Mouse (Mus musculus): ENCODE data around the gene Cacna1a. TPM values are rescaled to one million over a fixed set of nuclear protein-coding genes. Genes with fewer than 3 reads are reported as not detected.

Gene Cacna1a
- total and polyA plus RNA-seq, 2 experiments from 2014 or later, result 8.6 to 31.1 TPM

DNA sequence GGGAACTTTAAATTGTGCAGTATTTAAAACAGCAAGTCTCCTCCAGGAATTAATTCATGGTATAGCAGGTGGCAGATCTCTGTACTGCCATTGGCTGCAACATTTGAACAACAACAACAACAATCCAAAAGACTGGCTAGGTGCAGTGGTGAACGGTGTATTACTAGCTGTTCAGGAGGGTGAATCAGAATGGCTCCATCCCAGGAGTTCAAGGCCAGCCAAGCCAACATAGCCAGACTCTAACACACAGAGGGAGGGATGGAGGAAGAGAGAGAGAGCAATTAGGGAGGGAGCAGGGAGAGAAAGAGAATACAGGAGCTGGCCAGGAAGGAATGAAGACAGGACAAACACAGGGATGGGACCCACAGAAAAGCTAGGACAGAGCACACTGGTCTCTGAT is 38.7 kb upstream of the Cacna1a start:
- H3K27me3 ChIP-seq (ENCODE audit: insufficient read depth, low read length), result no peaks in the 10 kb centered on the region
- no peaks in the 10 kb centered on the region for H3K36me3 ChIP-seq (ENCODE audit: insufficient read depth)
- DNase-seq, result no peak
- H3K27ac ChIP-seq (ENCODE audit: low read depth, low read length), result no peak overlapping the region
- ATAC-seq, result no peak
- no peaks in the 10 kb centered on the region for H3K9me3 ChIP-seq (ENCODE audit: low read length)
- H3K9ac ChIP-seq, result no peak overlapping the region
- H3K4me3 ChIP-seq (ENCODE audit: low read depth, low read length), result no peak overlapping the region
- H3K4me2 ChIP-seq (ENCODE audit: low read depth), result no peak overlapping the region
- 62% methylated on average over 1 of the region's 1 CpGs for WGBS
- no peaks in the 10 kb centered on the region for H3K4me1 ChIP-seq (ENCODE audit: insufficient read depth)
- TF ChIP-seq CTCF (IDR thresholded peaks at IDR 0.05; ENCODE audit: low read depth), result no peak

DNA sequence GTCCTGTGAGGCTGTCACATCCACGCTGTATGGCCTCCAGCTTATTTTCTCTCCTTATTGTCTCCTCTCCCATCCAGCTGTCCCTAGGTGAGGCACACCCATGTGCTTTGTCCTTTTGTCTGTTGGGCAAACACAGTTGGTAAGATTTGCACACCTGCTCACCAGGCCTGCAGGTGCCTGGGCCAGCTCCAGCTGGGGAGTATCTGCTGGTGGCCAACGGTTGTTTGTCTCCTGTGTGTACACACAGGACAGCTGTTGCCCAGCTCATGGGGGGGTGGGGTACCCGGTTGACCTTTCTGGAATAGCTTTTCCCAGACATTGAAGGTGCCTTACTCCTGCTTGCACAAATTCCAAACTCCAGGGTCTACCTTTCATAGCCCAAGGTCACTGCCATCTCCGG is 37.3 kb upstream of the Cacna1a start:
- Histone ChIP-seq H3K27me3 (ENCODE audit: insufficient read depth, low read length) (no peaks in the 10 kb centered on the region), H3K27ac (ENCODE audit: low read depth, low read length) (no peak overlapping the region), H3K4me1 (ENCODE audit: insufficient read depth) (no peaks in the 10 kb centered on the region), H3K4me2 (ENCODE audit: low read depth) (no peak overlapping the region), H3K4me3 (ENCODE audit: low read depth, low read length) (no peak overlapping the region), H3K9me3 (ENCODE audit: low read length) (no peaks in the 10 kb centered on the region), H3K9ac (no peak overlapping the region), H3K36me3 (ENCODE audit: insufficient read depth) (no peaks in the 10 kb centered on the region)
- no peak for TF ChIP-seq CTCF (IDR thresholded peaks at IDR 0.05; ENCODE audit: low read depth)
- 83% methylated on average over 4 of the region's 4 CpGs for WGBS
- no peak for ATAC-seq
- no peak for DNase-seq

DNA sequence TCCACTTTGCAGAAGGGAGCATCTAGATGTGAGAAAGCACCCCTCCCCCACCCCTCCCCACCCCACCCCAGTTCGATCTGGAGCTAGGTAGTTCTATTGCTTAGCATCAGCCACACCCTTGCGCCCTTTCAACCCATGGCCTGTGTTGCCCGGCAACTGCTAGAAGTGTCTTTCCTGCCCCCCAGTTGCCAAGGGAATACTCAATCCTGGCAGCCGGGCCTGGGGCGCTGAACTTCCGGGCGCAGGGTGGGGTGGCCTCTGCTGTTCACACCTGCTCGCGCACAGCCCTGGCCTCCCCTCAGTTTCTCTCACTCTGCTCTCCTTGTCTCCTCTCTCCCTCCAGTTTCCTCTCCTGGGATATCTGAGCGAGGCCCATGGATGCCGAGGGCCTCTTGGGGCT is 31.8 kb upstream of the Cacna1a start:
- ATAC-seq (no peak), DNase-seq (no peak)
- no peak for TF ChIP-seq CTCF (IDR thresholded peaks at IDR 0.05; ENCODE audit: low read depth)
- Histone ChIP-seq H3K9ac (no peak overlapping the region), H3K27ac (ENCODE audit: low read depth, low read length) (no peak overlapping the region), H3K4me1 (ENCODE audit: insufficient read depth) (no peaks in the 10 kb centered on the region), H3K4me2 (ENCODE audit: low read depth) (no peak overlapping the region), H3K27me3 (ENCODE audit: insufficient read depth, low read length) (no peaks in the 10 kb centered on the region), H3K4me3 (ENCODE audit: low read depth, low read length) (no peak overlapping the region), H3K36me3 (ENCODE audit: insufficient read depth) (no peaks in the 10 kb centered on the region), H3K9me3 (ENCODE audit: low read length) (no peaks in the 10 kb centered on the region)
- 69% methylated on average over 11 of the region's 11 CpGs for WGBS

DNA sequence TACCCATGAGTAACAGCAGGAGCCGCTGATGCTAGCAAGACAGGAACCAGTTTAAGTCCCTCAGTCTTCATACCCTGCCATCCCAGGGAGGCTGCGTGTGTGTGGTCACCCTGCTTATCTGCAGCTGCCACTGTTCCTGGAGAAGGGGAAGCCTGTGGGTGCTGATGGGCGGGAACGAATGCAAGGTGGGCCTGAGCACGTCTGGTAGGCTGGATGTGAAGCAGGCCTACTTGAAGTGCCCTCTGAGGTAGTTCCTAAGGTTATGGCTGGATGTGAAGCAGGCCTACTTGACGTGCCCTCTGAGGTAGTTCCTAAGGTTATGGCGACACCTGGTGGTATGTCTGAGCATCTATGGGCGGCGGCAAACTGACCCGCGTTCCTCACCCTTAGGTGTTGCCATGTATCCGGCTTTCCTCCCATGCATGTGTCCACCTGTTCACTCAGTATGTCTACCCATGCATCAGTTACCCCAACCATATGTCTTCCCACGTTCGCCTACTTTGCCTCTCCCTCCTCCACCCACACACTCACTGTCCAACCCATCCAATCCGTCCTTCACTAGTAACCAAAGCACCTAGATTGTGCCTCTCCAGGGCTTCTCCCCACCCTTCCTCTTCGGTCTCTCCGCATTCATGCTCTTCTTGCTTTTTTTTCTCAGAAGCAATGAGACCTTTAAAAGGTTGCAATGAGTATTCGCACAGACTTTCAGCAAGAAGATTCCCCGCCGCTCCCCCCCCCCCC is 30.4 kb upstream of the Cacna1a start:
- peak; percentile 98 for TF ChIP-seq CTCF (IDR thresholded peaks at IDR 0.05; ENCODE audit: low read depth)
- Histone ChIP-seq H3K9ac (no peak overlapping the region), H3K4me2 (ENCODE audit: low read depth) (peak overlapping the region; percentile 39), H3K36me3 (ENCODE audit: insufficient read depth) (no peaks in the 10 kb centered on the region), H3K27ac (ENCODE audit: low read depth, low read length) (no peak overlapping the region), H3K4me3 (ENCODE audit: low read depth, low read length) (no peak overlapping the region), H3K9me3 (ENCODE audit: low read length) (no peaks in the 10 kb centered on the region), H3K4me1 (ENCODE audit: insufficient read depth) (no peaks in the 10 kb centered on the region), H3K27me3 (ENCODE audit: insufficient read depth, low read length) (no peaks in the 10 kb centered on the region)
- ATAC-seq, result peak; percentile 87
- 27% methylated on average over 20 of the region's 20 CpGs for WGBS
- DNase-seq, result peak; percentile 86

DNA sequence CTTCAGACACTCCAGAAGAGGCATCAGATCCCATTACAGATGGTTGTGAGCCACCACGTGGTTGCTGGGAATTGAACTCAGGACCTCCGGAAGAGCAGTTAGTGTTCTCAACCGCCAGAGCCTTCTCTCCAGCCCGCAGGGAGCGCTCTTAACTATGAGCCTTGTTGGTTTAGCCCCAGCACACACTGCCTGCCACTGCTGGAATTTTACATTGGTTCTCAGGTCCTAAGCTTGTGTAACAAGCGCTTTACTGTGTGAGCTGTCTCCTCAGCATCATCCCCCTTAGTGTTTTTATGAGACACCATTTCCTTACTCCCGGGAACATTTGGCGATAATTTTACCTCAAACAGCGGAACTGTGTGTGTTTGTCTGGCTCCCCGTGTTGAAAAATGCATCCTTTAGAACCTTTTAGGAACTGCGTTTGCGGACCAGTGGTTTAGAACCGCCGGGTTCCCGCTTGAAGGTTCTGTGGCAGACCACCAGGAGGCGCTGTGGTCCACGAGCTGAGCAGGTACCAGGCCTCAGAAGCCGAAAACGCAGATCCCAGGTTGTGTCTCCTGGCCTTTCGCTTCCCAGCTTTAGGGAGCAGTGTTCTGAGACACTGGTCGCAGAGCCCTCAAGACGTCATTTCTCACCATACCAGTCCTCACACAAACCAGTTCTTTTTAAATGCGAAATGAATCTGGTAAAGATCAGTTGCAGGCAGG is 24.7 kb upstream of the Cacna1a start:
- Histone ChIP-seq H3K4me1 (ENCODE audit: insufficient read depth) (no peaks in the 10 kb centered on the region), H3K27ac (ENCODE audit: low read depth, low read length) (no peak overlapping the region), H3K36me3 (ENCODE audit: insufficient read depth) (no peaks in the 10 kb centered on the region), H3K9me3 (ENCODE audit: low read length) (no peaks in the 10 kb centered on the region), H3K4me2 (ENCODE audit: low read depth) (no peak overlapping the region), H3K4me3 (ENCODE audit: low read depth, low read length) (no peak overlapping the region), H3K9ac (no peak overlapping the region), H3K27me3 (ENCODE audit: insufficient read depth, low read length) (no peaks in the 10 kb centered on the region)
- TF ChIP-seq CTCF (IDR thresholded peaks at IDR 0.05; ENCODE audit: low read depth), result peak; percentile 98
- DNase-seq (peak; percentile 90), ATAC-seq (peak; percentile 79)
- 12% methylated on average over 23 of the region's 23 CpGs for WGBS

DNA sequence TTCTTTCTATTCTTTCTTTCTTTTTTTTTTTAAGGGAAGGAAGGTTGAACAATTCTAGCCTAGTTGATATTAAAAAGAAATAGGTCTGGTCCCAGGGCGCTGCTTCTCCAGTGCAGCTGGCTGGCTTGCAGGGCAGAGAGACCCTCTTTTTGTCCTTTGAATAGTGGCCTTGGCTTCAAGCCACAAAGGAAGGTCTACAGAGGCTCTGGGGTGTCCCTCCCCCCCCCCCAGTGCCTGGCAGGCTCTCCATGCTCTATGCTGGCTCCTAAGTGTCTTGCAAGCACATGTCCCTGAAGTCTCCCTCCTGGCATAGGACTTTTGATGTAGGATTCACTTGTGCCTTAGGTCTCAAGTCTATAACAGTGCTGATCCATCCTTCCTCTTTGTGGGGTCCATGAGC is 23.0 kb upstream of the Cacna1a start:
- Histone ChIP-seq H3K9me3 (ENCODE audit: low read length) (no peaks in the 10 kb centered on the region), H3K36me3 (ENCODE audit: insufficient read depth) (no peaks in the 10 kb centered on the region), H3K4me1 (ENCODE audit: insufficient read depth) (no peaks in the 10 kb centered on the region), H3K27ac (ENCODE audit: low read depth, low read length) (no peak overlapping the region), H3K9ac (no peak overlapping the region), H3K27me3 (ENCODE audit: insufficient read depth, low read length) (no peaks in the 10 kb centered on the region), H3K4me2 (ENCODE audit: low read depth) (no peak overlapping the region), H3K4me3 (ENCODE audit: low read depth, low read length) (no peak overlapping the region)
- no peak for ATAC-seq
- TF ChIP-seq CTCF (IDR thresholded peaks at IDR 0.05; ENCODE audit: low read depth), result no peak
- DNase-seq, result no peak
- WGBS, result 55% methylated on average over 1 of the region's 1 CpGs

DNA sequence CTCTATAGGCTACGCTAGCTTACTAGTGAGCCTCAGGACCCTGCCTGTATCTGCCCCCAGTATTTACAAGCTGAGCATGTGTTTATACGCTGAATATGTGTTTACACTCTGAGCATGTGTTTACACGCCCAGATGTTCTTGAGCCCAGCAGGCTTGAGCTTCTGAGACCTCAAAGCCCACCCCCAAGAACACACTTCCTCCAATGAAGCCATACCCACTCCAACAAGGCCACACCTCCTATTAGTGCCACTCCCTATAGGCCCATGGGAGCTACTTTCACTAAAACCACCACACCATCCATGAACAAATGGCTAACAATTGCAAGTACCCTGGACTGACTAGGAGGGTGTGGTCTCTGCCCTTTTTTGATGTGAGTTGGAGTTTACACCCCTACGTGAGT is 17.3 kb upstream of the Cacna1a start:
- 73% methylated on average over 4 of the region's 4 CpGs for WGBS
- no peak overlapping the region for H3K27ac ChIP-seq (ENCODE audit: low read depth, low read length)
- H3K4me1 ChIP-seq (ENCODE audit: insufficient read depth), result no peaks in the 10 kb centered on the region
- H3K4me2 ChIP-seq (ENCODE audit: low read depth), result no peak overlapping the region
- H3K4me3 ChIP-seq (ENCODE audit: low read depth, low read length), result no peak overlapping the region
- H3K36me3 ChIP-seq (ENCODE audit: insufficient read depth), result no peaks in the 10 kb centered on the region
- TF ChIP-seq CTCF (IDR thresholded peaks at IDR 0.05; ENCODE audit: low read depth), result no peak
- no peaks in the 10 kb centered on the region for H3K27me3 ChIP-seq (ENCODE audit: insufficient read depth, low read length)
- ATAC-seq (no peak), DNase-seq (no peak)
- no peaks in the 10 kb centered on the region for H3K9me3 ChIP-seq (ENCODE audit: low read length)
- H3K9ac ChIP-seq, result no peak overlapping the region
